In genomic region chr7:122728846-122729245, GRCm38 (mm10) we compare ENCODE assay signal across 15 mouse cellular contexts. TPM values are rescaled to one million over a fixed set of nuclear protein-coding genes. Genes with fewer than 3 reads are reported as not detected.
DNase-seq lines count a peak whose midpoint lies in the region; ATAC-seq lines count a peak whose summit lies in the region.
"Had no signal": no experiment of that assay in that cellular context is flagged by ENCODE, and none has a peak within 500 bp of the region (broad histone marks: within the 10 kb centered on the region; RNA-seq: fewer than 3 reads in every experiment).

No protein-coding gene starts in this region.

- peak; percentile 6 for DNase-seq in gastrocnemius, postnatal 10 days
- DNase-seq in gastrocnemius, postnatal 25 days = no peak
- peak; percentile 3 for DNase-seq in urinary bladder, postnatal 14 days (ENCODE audit: low spot score)
- DNase-seq in urinary bladder, postnatal 4 days (ENCODE audit: low spot score in 2 of 2) = no peak
- DNase-seq in kidney, postnatal 10 days = peak; percentile 64
- no peak for DNase-seq in B cell, adult 2 months
- DNase-seq in embryo, embryonic 9.5 days (ENCODE audit: extremely low spot score) = no peak
- DNase-seq: heart, adult 11 months; heart, postnatal 36 days had no signal

- H3K27me3 ChIP-seq in heart, embryonic 11.5 days (ENCODE audit: control insufficient read depth, insufficient read depth, low read length) = no peaks in the 10 kb centered on the region
- H3K27me3 ChIP-seq: forebrain, embryonic 12.5 days had no signal

- H3K4me3 ChIP-seq in heart, embryonic 11.5 days (ENCODE audit: low read depth, low read length) = no peak overlapping the region
- H3K4me3 ChIP-seq: forebrain, embryonic 12.5 days; limb, embryonic 10.5 days; myocyte had no signal

- 22% methylated on average over 7 of the region's 7 CpGs for WGBS in heart, embryonic 11.5 days (ENCODE audit: insufficient replicate concordance)

- no peaks in the 10 kb centered on the region for H3K9me3 ChIP-seq in heart, embryonic 11.5 days (replicated peaks; ENCODE audit: control insufficient read depth, low read length)
- H3K9me3 ChIP-seq: forebrain, embryonic 12.5 days; limb, embryonic 10.5 days had no signal

- H3K36me3 ChIP-seq in heart, embryonic 11.5 days (ENCODE audit: control insufficient read depth, insufficient read depth, low read length) = no peaks in the 10 kb centered on the region
- H3K36me3 ChIP-seq: forebrain, embryonic 12.5 days; limb, embryonic 10.5 days had no signal

- H3K9ac ChIP-seq in heart, embryonic 11.5 days (ENCODE audit: low read depth, low read length) = no peak overlapping the region
- H3K9ac ChIP-seq: forebrain, embryonic 12.5 days had no signal

- no peak overlapping the region for H3K4me2 ChIP-seq in heart, embryonic 11.5 days
- H3K4me2 ChIP-seq: forebrain, embryonic 12.5 days had no signal

- no peak for ATAC-seq in heart, embryonic 11.5 days (replicated peaks; ENCODE audit: insufficient number of reproducible peaks, low FRiP score, low TSS enrichment)
- ATAC-seq: intestine, postnatal 0 days had no signal

- no peak overlapping the region for H3K27ac ChIP-seq in heart, embryonic 11.5 days (ENCODE audit: low read depth, low read length)
- H3K27ac ChIP-seq: forebrain, embryonic 12.5 days; limb, embryonic 10.5 days had no signal

- H3K4me1 ChIP-seq in heart, embryonic 11.5 days (ENCODE audit: control insufficient read depth, insufficient read depth, low read length) = no peaks in the 10 kb centered on the region
- H3K4me1 ChIP-seq: forebrain, embryonic 12.5 days; limb, embryonic 10.5 days had no signal

RNA-seq across cellular contexts. Expression of gene Cacng3, which starts 58.6 kb away (rescaled TPM):
- under 1 TPM; 0.14 to 0.34 TPM for total RNA-seq in gastrocnemius, postnatal 10 days (2021)
- total RNA-seq in gastrocnemius, postnatal 25 days (2021) = not detected
- polyA plus RNA-seq in heart, embryonic 11.5 days (2014; fragmentation: Nextera tagmentation; extraction: Ambion mirVana) = 0.64 and 1.0 TPM in 2 replicates
- total RNA-seq: heart, postnatal 36 days; megakaryocyte, adult 5-6 weeks had no signal
- polyA plus RNA-seq: intestine, postnatal 0 days; limb, embryonic 10.5 days; myocyte had no signal

Comparison
In these comparisons a context has a peak if more than half of its experiments do, and no peak if none do; other contexts are left out.
1. DNase-seq: peak in gastrocnemius, postnatal 10 days (single experiment), urinary bladder, postnatal 14 days (single experiment) and kidney, postnatal 10 days (single experiment); none in gastrocnemius, postnatal 25 days (single experiment), urinary bladder, postnatal 4 days (0 of 2), B cell, adult 2 months (0 of 2) and embryo, embryonic 9.5 days (single experiment).